Mouse (Mus musculus) layer of hippocampus, adult 9-10 months (tissue): ENCODE measurements around the gene Olfr622.

ENCODE experiments used
- DNase-seq: peaks from one replicate; pipeline ENCODE4 v3.0.0; 2022; ENCODE audit warnings: low spot score

The Olfr622 gene

GRCm38 (mm10) chr7:103642602-103643001 is at the start of gene Olfr622:
Gene Olfr622 (minus strand): TSS chr7:103642702.
- no peak for DNase-seq

- DNase-seq = no peak
Observed at GRCm38 (mm10) chr7:103682420-103682819, 39.9 kb upstream of the Olfr622 start, which contains the start of gene Olfr625-ps1. Gene Olfr625-ps1 (plus strand): TSS chr7:103682720.

GRCm38 (mm10) chr7:103671091-103671490 is 28.6 kb upstream of the Olfr622 start, which contains the start of gene Olfr624:
Gene Olfr624 (minus strand): TSS chr7:103671191.
- DNase-seq = no peak

- DNase-seq = no peak
Observed at GRCm38 (mm10) chr7:103663598-103663997, 21.1 kb upstream of the Olfr622 start, which contains the start of gene Olfr623. Gene Olfr623 (minus strand): TSS chr7:103663698.

GRCm38 (mm10) chr7:103644070-103644469 is 1.6 kb upstream of the Olfr622 start:
- no peak for DNase-seq

- no peak for DNase-seq
Observed at GRCm38 (mm10) chr7:103636795-103637194, 5.7 kb downstream of the Olfr622 start.

GRCm38 (mm10) chr7:103612434-103612833 is 30.1 kb downstream of the Olfr622 start, which contains the start of gene Olfr620:
Gene Olfr620 (minus strand): TSS chr7:103612534.
- DNase-seq = no peak

GRCm38 (mm10) chr7:103607425-103607824 is 35.1 kb downstream of the Olfr622 start:
- DNase-seq = no peak

- no peak for DNase-seq
Observed at GRCm38 (mm10) chr7:103600275-103600674, 42.2 kb downstream of the Olfr622 start, which contains the start of gene Olfr619. Gene Olfr619 (plus strand): TSS chr7:103600575.

- no peak for DNase-seq
Observed at GRCm38 (mm10) chr7:103589803-103590202, 52.7 kb downstream of the Olfr622 start, which contains the start of gene Olfr618. Gene Olfr618 (plus strand): TSS chr7:103590103.
